Mouse (Mus musculus) kidney, postnatal 0 days (tissue): ENCODE measurements at regions not wholly inside any gene's neighbourhood (a gene's known extent, or its start where the extent isn't known, plus 50 kb on each side); places are given as distances from the start of the nearest gene placed in this dataset.

Experiments used
- ATAC-seq: fragments of 200-750 bp; cut with Nextera tagmentation; replicated peaks from 2 replicates; pipeline ENCODE4 v1.8.0; 2017; ENCODE audit warnings: low read depth, moderate number of reproducible peaks, moderate TSS enrichment, moderate library complexity; ENCODE audit not compliant: low FRiP score
- DNase-seq: peaks from one replicate; pipeline ENCODE4 v3.0.0-alpha.2; 2016; ENCODE audit warnings: low spot score
- H3K27ac ChIP-seq: fragments of 300-500 bp; sonication (generic); 2 replicates; pipeline ENCODE4 v1.5.1; 2014; ENCODE audit warnings: mild to moderate bottlenecking
- H3K27me3 ChIP-seq: fragments of 300-500 bp; sonication (generic); 2 replicates; pipeline ENCODE4 v1.6.1; 2014; ENCODE audit warnings: low read length, mixed read lengths; ENCODE audit not compliant: insufficient read depth
- H3K36me3 ChIP-seq: fragments of 300-500 bp; sonication (generic); 2 replicates; pipeline ENCODE4 v1.6.1; 2014; ENCODE audit warnings: low read length, mixed read lengths; ENCODE audit not compliant: insufficient read depth
- H3K4me1 ChIP-seq: fragments of 300-500 bp; sonication (generic); replicated peaks from 2 replicates; pipeline ENCODE4 v1.6.1; 2014; ENCODE audit warnings: antibody characterized with exemption, low read length, mixed read lengths; ENCODE audit not compliant: insufficient read depth
- H3K4me2 ChIP-seq: fragments of 300-500 bp; sonication (generic); 2 replicates; pipeline ENCODE4 v1.6.1; 2014; ENCODE audit warnings: mild to moderate bottlenecking, low read length, moderate library complexity, mixed read lengths
- H3K4me3 ChIP-seq: fragments of 300-500 bp; sonication (generic); replicated peaks from 2 replicates; pipeline ENCODE4 v1.5.1; 2014; ENCODE audit warnings: low read depth, low read length
- H3K9ac ChIP-seq: fragments of 300-500 bp; sonication (generic); 2 replicates; pipeline ENCODE4 v1.6.1; 2014; ENCODE audit warnings: low read depth, low read length
- H3K9me3 ChIP-seq: fragments of 300-500 bp; sonication (generic); replicated peaks from 2 replicates; pipeline ENCODE4 v1.6.1; 2016; ENCODE audit warnings: low read length, inconsistent platforms, mixed read lengths
- CTCF ChIP-seq: IDR thresholded peaks from 2 replicates; pipeline ENCODE4 v1.5.1; 2016; ENCODE audit warnings: antibody characterized with exemption, low read depth, mild to moderate bottlenecking, moderate library complexity
- WGBS: fragments of 180-500 bp; shearing (Covaris S2); extraction: QIAGEN DNeasy Blood & Tissue Kit; methylation state at CpG from one replicate; pipeline ENCODE4 v1.1.7; 2014; 5-methylcytosine and 5-hydroxymethylcytosine counted together

DNA sequence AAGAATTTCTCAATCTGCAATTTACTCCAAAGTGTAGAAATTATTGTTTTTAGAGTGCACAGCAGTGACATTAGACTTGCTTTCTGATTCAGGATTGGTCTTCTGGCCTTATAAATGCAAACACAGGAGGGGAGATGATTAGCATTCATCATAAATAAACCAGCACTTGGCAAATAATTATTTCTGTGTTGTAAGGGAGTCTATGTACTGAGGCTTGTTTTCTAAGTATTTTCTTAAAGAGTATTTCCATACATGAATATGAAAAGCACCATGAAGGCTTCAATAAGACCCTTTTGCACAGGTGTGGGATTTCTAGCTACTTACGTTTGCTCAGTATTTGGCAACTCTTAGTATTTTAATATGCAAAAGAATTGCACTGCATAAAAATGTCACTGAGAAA is 934.1 kb upstream of the Acvr2a start:
- Histone ChIP-seq H3K9me3 (no peaks in the 10 kb centered on the region), H3K36me3 (no peaks in the 10 kb centered on the region), H3K27ac (no peak overlapping the region), H3K4me2 (no peak overlapping the region), H3K27me3 (no peaks in the 10 kb centered on the region), H3K9ac (no peak overlapping the region), H3K4me1 (no peaks in the 10 kb centered on the region), H3K4me3 (no peak overlapping the region)
- WGBS: 81% methylated on average over 1 of the region's 1 CpGs
- no peak for ATAC-seq
- TF ChIP-seq CTCF: no peak
- no peak for DNase-seq

- no peak overlapping the region for H3K4me2 ChIP-seq
- ATAC-seq (no peak), DNase-seq (no peak)
- no peaks in the 10 kb centered on the region for H3K36me3 ChIP-seq
- no peak overlapping the region for H3K27ac ChIP-seq
- no peaks in the 10 kb centered on the region for H3K4me1 ChIP-seq
- no peak for TF ChIP-seq CTCF
- H3K4me3 ChIP-seq: no peak overlapping the region
- H3K27me3 ChIP-seq: no peaks in the 10 kb centered on the region
- H3K9ac ChIP-seq: no peak overlapping the region
- H3K9me3 ChIP-seq: no peaks in the 10 kb centered on the region
- 74% methylated on average over 1 of the region's 1 CpGs for WGBS
These were observed 925.7 kb upstream of the Acvr2a start for GRCm38 (mm10) chr2:47888166-47888565.

- Histone ChIP-seq H3K9me3 (no peaks in the 10 kb centered on the region), H3K4me1 (no peaks in the 10 kb centered on the region), H3K4me3 (no peak overlapping the region), H3K27me3 (no peaks in the 10 kb centered on the region), H3K9ac (no peak overlapping the region), H3K36me3 (no peaks in the 10 kb centered on the region), H3K4me2 (no peak overlapping the region), H3K27ac (no peak overlapping the region)
- TF ChIP-seq CTCF: no peak
- WGBS: 71% methylated on average over 1 of the region's 1 CpGs
- no peak for ATAC-seq
- DNase-seq: no peak
These were observed 922.5 kb upstream of the Acvr2a start for GRCm38 (mm10) chr2:47891366-47891765.

GRCm38 (mm10) chr2:47892879-47893278 is 921.0 kb upstream of the Acvr2a start:
- no peak overlapping the region for H3K4me3 ChIP-seq
- DNase-seq (no peak), ATAC-seq (no peak)
- H3K4me1 ChIP-seq: no peaks in the 10 kb centered on the region
- H3K4me2 ChIP-seq: no peak overlapping the region
- no peak for TF ChIP-seq CTCF
- H3K27me3 ChIP-seq: no peaks in the 10 kb centered on the region
- no peak overlapping the region for H3K9ac ChIP-seq
- H3K9me3 ChIP-seq: no peaks in the 10 kb centered on the region
- H3K27ac ChIP-seq: no peak overlapping the region
- H3K36me3 ChIP-seq: no peaks in the 10 kb centered on the region
- WGBS: 72% methylated on average over 2 of the region's 2 CpGs

DNA sequence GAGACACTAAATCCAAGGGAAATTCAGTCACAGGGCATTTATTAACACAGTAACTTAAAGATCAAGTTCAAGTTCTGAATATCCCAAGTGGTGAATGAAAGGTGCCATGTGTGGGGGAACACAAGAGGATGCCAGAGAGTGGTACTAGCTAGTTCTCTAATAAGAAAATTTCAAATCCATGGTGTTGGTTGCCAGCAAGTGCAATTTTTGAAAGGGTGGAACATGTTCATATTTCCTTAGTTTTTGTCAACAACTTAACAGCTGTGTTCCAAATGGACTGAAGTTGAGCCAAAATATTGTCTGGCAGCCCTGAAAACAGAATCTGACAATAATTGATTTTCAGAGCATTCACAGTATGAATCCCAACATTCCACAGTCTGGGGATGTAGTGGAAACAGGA is 919.1 kb upstream of the Acvr2a start:
- Histone ChIP-seq H3K9ac (no peak overlapping the region), H3K4me3 (no peak overlapping the region), H3K4me2 (no peak overlapping the region), H3K9me3 (no peaks in the 10 kb centered on the region), H3K27ac (no peak overlapping the region), H3K27me3 (no peaks in the 10 kb centered on the region), H3K36me3 (no peaks in the 10 kb centered on the region), H3K4me1 (no peaks in the 10 kb centered on the region)
- DNase-seq (no peak), ATAC-seq (no peak)
- no peak for TF ChIP-seq CTCF

DNA sequence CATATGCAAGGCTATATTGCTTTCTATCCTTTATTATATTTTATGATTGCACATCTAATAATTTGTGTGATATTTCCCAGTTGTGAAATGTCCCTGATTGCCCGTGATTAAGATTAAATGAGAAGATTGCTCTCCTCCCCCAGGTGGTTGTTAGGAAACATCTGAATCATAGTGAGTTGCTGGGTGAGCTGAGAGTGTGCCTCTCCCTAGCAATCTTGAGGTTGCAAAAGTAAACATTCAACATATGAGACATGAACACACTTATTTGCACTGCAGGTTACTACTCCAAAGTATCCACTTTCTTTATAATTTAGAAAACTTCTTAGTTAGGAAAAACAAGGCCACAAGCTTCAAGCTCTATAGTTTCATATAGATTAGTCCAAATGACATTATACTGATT is 899.6 kb upstream of the Acvr2a start:
- Histone ChIP-seq H3K4me1 (no peaks in the 10 kb centered on the region), H3K9me3 (no peaks in the 10 kb centered on the region), H3K36me3 (no peaks in the 10 kb centered on the region), H3K4me3 (no peak overlapping the region), H3K4me2 (no peak overlapping the region), H3K27me3 (no peaks in the 10 kb centered on the region), H3K27ac (no peak overlapping the region), H3K9ac (no peak overlapping the region)
- DNase-seq (no peak), ATAC-seq (no peak)
- WGBS: 71% methylated on average over 1 of the region's 1 CpGs
- TF ChIP-seq CTCF: no peak

DNA sequence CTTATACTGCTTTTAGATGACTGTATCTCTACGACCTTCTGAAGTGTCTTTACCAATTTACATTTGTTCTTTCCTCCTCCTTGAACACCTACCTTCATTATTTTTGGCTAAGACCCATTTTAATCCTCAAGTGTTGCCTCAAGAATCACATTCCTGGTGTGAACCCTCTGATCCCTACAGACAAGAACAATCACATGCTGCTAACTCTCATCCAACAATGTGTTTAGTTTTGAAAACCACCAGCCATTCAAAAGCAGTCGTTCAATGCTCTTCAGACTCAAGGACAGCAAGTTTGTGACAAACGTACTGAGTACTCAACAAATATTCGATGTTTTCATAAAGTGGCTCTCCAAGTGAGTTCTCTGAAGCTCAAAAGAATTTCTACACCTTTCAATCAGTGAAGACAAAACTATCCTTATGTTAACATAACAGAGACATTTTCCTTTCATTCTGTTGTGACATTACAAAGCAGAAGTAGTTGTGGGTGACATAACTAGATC is 898.9 kb upstream of the Acvr2a start:
- Histone ChIP-seq H3K4me2 (no peak overlapping the region), H3K36me3 (no peaks in the 10 kb centered on the region), H3K27ac (no peak overlapping the region), H3K9ac (no peak overlapping the region), H3K4me1 (no peaks in the 10 kb centered on the region), H3K9me3 (no peaks in the 10 kb centered on the region), H3K4me3 (no peak overlapping the region), H3K27me3 (no peaks in the 10 kb centered on the region)
- WGBS: 77% methylated on average over 4 of the region's 4 CpGs
- DNase-seq (no peak), ATAC-seq (no peak)
- TF ChIP-seq CTCF: no peak
